Mouse (Mus musculus): Measurements from ENCODE around the gene Cask. TPM values are rescaled to one million over a fixed set of nuclear protein-coding genes. Genes with fewer than 3 reads are reported as not detected.

Gene Cask
- total and polyA plus RNA-seq, 3 experiments = 9.4 to 13.3 TPM; not detected in 1

DNA sequence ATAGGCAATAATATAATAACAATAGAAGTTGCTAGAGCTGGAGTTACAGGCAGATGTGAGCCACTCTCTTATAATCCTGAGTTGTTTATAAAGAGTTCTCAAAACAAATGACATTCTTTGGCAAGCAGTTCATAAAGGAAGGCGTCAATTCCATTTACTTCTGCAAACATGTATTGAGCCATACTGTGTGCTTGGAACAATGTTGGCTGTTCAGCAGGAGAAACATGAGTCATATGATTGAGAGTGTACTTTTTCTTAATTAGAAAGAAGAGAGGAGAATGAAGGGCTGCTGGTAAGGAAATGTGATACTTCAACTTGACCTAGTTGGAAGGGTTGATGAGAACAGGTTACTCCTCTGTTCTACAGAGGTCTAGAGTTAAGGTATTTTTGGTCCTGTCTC lies 368.6 kb downstream of the Cask start:
- Histone ChIP-seq H3K9me3 (replicated peaks; ENCODE audit: insufficient read depth, low read length) (no peaks in the 10 kb centered on the region), H3K79me2 (ENCODE audit: control insufficient read depth, insufficient read depth, low read length, poor library complexity) (no peaks in the 10 kb centered on the region), H3K27ac (ENCODE audit: control insufficient read depth, low read depth, low read length) (no peak overlapping the region), H3K4me3 (ENCODE audit: control insufficient read depth in 1 of 2, insufficient read depth in 1 of 2, low read depth in 2 of 2, low read length in 2 of 2) (no peak overlapping the region), H3K36me3 (ENCODE audit: control insufficient read depth in 1 of 2, insufficient read depth in 2 of 2, low read length in 2 of 2) (peaks cover 0 to 10% of the 10 kb centered on the region in 2 experiments; a peak in 2 of 4 replicates), H3K9ac (ENCODE audit: control insufficient read depth, low read depth, low read length, poor library complexity, severe bottlenecking) (no peak overlapping the region), H3K4me1 (ENCODE audit: control insufficient read depth in 1 of 2, insufficient read depth in 2 of 2, low read length in 2 of 2) (peaks cover 8 to 10% of the 10 kb centered on the region in 2 experiments), H3K27me3 (ENCODE audit: control insufficient read depth in 1 of 2, insufficient read depth in 2 of 2, low read length in 2 of 2) (no peaks in the 10 kb centered on the region)
- TF ChIP-seq CTCF (IDR thresholded peaks at IDR 0.05 in 2 of 3, conservative IDR thresholded peaks at IDR 0.05 in 1 of 3; ENCODE audit: control insufficient read depth in 1 of 3, insufficient read depth in 1 of 3, low read depth in 2 of 3, low read length in 3 of 3, poor library complexity in 1 of 3, severe bottlenecking in 1 of 3) (no peak), HCFC1 (IDR thresholded peaks at IDR 0.05; ENCODE audit: low read depth, low read length) (no peak), UBTF (IDR thresholded peaks at IDR 0.05; ENCODE audit: borderline replicate concordance, insufficient read depth, low read depth, low read length) (no peak), RCOR1 (IDR thresholded peaks at IDR 0.05; ENCODE audit: low read depth, low read length) (no peak), TBP (IDR thresholded peaks at IDR 0.05; ENCODE audit: low read depth, low read length) (no peak), SIN3A (IDR thresholded peaks at IDR 0.05; ENCODE audit: low read length) (no peak), MEF2A (IDR thresholded peaks at IDR 0.05; ENCODE audit: extremely low read depth, insufficient replicate concordance, low read depth, low read length, poor library complexity, severe bottlenecking) (no peak), SMC3 (IDR thresholded peaks at IDR 0.05; ENCODE audit: low read depth, low read length) (no peak), ETS1 (IDR thresholded peaks at IDR 0.05; ENCODE audit: low read depth, low read length) (no peak), USF1 (IDR thresholded peaks at IDR 0.05; ENCODE audit: low read depth, low read length) (no peak), MXI1 (IDR thresholded peaks at IDR 0.05; ENCODE audit: low read depth, low read length) (no peak)
- DNase-seq (ENCODE audit: low read depth, low spot score) = no peak

DNA sequence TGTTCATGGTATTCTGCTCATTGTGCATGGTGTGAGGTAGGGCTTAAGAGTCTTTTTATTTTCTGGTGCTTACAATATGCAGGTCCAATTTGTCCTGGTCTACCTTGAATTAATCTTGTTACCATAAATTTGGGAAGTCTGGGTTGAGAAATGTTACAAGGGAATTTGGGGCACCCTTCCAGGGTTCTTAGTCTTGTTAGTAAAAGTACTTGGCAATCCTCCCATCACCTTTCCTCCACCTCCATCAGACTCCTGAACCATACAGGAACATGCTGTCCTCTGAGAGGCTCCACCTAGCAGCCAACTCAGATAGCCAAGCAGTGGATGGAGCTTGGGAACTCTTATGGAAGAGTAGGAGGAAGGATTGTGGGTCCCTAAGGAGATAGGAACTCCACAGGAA lies 371.6 kb downstream of the Cask start:
- no peaks in the 10 kb centered on the region for H3K9me3 ChIP-seq (replicated peaks; ENCODE audit: insufficient read depth, low read length)
- no peak overlapping the region for H3K4me3 ChIP-seq (ENCODE audit: control insufficient read depth in 1 of 2, insufficient read depth in 1 of 2, low read depth in 2 of 2, low read length in 2 of 2)
- peaks cover 0 to 7% of the 10 kb centered on the region in 2 experiments; a peak in 2 of 4 replicates for H3K36me3 ChIP-seq (ENCODE audit: control insufficient read depth in 1 of 2, insufficient read depth in 2 of 2, low read length in 2 of 2)
- DNase-seq (ENCODE audit: low read depth, low spot score) = no peak
- peaks cover 8 to 20% of the 10 kb centered on the region in 2 experiments for H3K4me1 ChIP-seq (ENCODE audit: control insufficient read depth in 1 of 2, insufficient read depth in 2 of 2, low read length in 2 of 2)
- H3K27me3 ChIP-seq (ENCODE audit: control insufficient read depth in 1 of 2, insufficient read depth in 2 of 2, low read length in 2 of 2) = no peaks in the 10 kb centered on the region
- no peak overlapping the region for H3K27ac ChIP-seq (ENCODE audit: control insufficient read depth, low read depth, low read length)
- no peaks in the 10 kb centered on the region for H3K79me2 ChIP-seq (ENCODE audit: control insufficient read depth, insufficient read depth, low read length, poor library complexity)
- TF ChIP-seq CHD1 (IDR thresholded peaks at IDR 0.05; ENCODE audit: low read depth, low read length) (no peak), RCOR1 (IDR thresholded peaks at IDR 0.05; ENCODE audit: low read depth, low read length) (no peak), TCF12 (IDR thresholded peaks at IDR 0.05; ENCODE audit: low read depth, low read length) (no peak), MYC (IDR thresholded peaks at IDR 0.05; ENCODE audit: low read depth, low read length) (no peak), ZKSCAN1 (IDR thresholded peaks at IDR 0.05; ENCODE audit: low read depth, low read length) (no peak), SIN3A (IDR thresholded peaks at IDR 0.05; ENCODE audit: low read length) (no peak), NELFE (IDR thresholded peaks at IDR 0.05; ENCODE audit: low read depth, low read length) (no peak), MAX (IDR thresholded peaks at IDR 0.05; ENCODE audit: low read length) (no peak), HCFC1 (IDR thresholded peaks at IDR 0.05; ENCODE audit: low read depth, low read length) (no peak), GATA1 (IDR thresholded peaks at IDR 0.05; ENCODE audit: low read depth, low read length) (no peak), MYB (IDR thresholded peaks at IDR 0.05; ENCODE audit: low read depth, low read length) (no peak), TAL1 (IDR thresholded peaks at IDR 0.05; ENCODE audit: low read length) (no peak), E2F4 (IDR thresholded peaks at IDR 0.05; ENCODE audit: borderline replicate concordance, low read depth, low read length) (no peak), UBTF (IDR thresholded peaks at IDR 0.05; ENCODE audit: borderline replicate concordance, insufficient read depth, low read depth, low read length) (no peak)
- no peak overlapping the region for H3K9ac ChIP-seq (ENCODE audit: control insufficient read depth, low read depth, low read length, poor library complexity, severe bottlenecking)
